Mouse (Mus musculus) liver, embryonic 13.5 days (tissue): Measurements from ENCODE around the gene Nomo1. TPM values are rescaled to one million over a fixed set of nuclear protein-coding genes. Genes with fewer than 3 reads are reported as not detected.

Source experiments
- ATAC-seq: fragments of 200-750 bp; cut with Nextera tagmentation; 2 replicates; pipeline ENCODE4 v1.8.0; 2017; ENCODE audit warnings: low read depth, mild to moderate bottlenecking, moderate number of reproducible peaks, moderate library complexity
- DNase-seq: peaks from one replicate; pipeline ENCODE4 v3.0.0; 2022
- H3K27ac ChIP-seq: fragments of 300-500 bp; sonication (generic); 2 replicates; pipeline ENCODE4 v1.5.1; 2015; ENCODE audit warnings: moderate library complexity, mild to moderate bottlenecking, inconsistent platforms
- H3K27me3 ChIP-seq: fragments of 300-500 bp; sonication (generic); 2 replicates; pipeline ENCODE4 v1.6.1; 2015; ENCODE audit warnings: mild to moderate bottlenecking, inconsistent platforms
- H3K36me3 ChIP-seq: fragments of 300-500 bp; sonication (generic); 2 replicates; pipeline ENCODE4 v1.6.1; 2015; ENCODE audit warnings: mild to moderate bottlenecking, inconsistent platforms
- H3K4me1 ChIP-seq: fragments of 300-500 bp; sonication (generic); replicated peaks from 2 replicates; pipeline ENCODE4 v1.6.1; 2015; ENCODE audit warnings: inconsistent platforms
- H3K4me2 ChIP-seq: fragments of 300-500 bp; sonication (generic); 2 replicates; pipeline ENCODE4 v1.6.1; 2015; ENCODE audit warnings: inconsistent platforms, mild to moderate bottlenecking, moderate library complexity
- H3K4me3 ChIP-seq: fragments of 300-500 bp; sonication (generic); replicated peaks from 2 replicates; pipeline ENCODE4 v1.5.1; 2015; ENCODE audit warnings: mild to moderate bottlenecking, inconsistent platforms
- H3K9ac ChIP-seq: fragments of 300-500 bp; sonication (generic); 2 replicates; pipeline ENCODE4 v1.6.1; 2015; ENCODE audit warnings: mild to moderate bottlenecking, inconsistent platforms
- H3K9me3 ChIP-seq: fragments of 300-500 bp; sonication (generic); replicated peaks from 2 replicates; pipeline ENCODE4 v1.6.1; 2016; ENCODE audit warnings: inconsistent platforms
- WGBS: fragments of 180-500 bp; shearing (Covaris S2); methylation state at CpG from one replicate; pipeline ENCODE4 v1.1.7; 2015; ENCODE audit not compliant: insufficient replicate concordance; 5-methylcytosine and 5-hydroxymethylcytosine counted together
- polyA plus RNA-seq: library from polyadenylated mRNA; unstranded; fragments of >200 nt; fragmentation: Nextera tagmentation; extraction: Ambion mirVana; gene quantifications from 2 replicates; pipeline ENCODE4 v1.2.1, GENCODE M21; 2015

Nomo1 gene
- polyA plus RNA-seq, 1 experiment from 2014 or later = 30.8 TPM

GRCm38 (mm10) chr7:46084024-46084423, 50.5 kb downstream of the Nomo1 start:
- Histone ChIP-seq H3K4me2 (no peak overlapping the region), H3K9me3 (no peaks in the 10 kb centered on the region), H3K27ac (no peak overlapping the region), H3K27me3 (no peaks in the 10 kb centered on the region), H3K36me3 (peaks cover 57% of the 10 kb centered on the region), H3K9ac (no peak overlapping the region), H3K4me1 (peaks cover 12% of the 10 kb centered on the region; the same call in 1 of the 2 replicates), H3K4me3 (no peak overlapping the region)
- 77% methylated on average over 10 of the region's 10 CpGs for WGBS
- ATAC-seq = no peak
- DNase-seq = no peak

- Histone ChIP-seq H3K4me3 (no peak overlapping the region), H3K27ac (no peak overlapping the region), H3K36me3 (peaks cover 47% of the 10 kb centered on the region), H3K4me2 (no peak overlapping the region), H3K9me3 (no peaks in the 10 kb centered on the region), H3K27me3 (no peaks in the 10 kb centered on the region), H3K9ac (no peak overlapping the region), H3K4me1 (peaks cover 12% of the 10 kb centered on the region; the same call in 1 of the 2 replicates)
- ATAC-seq = no peak
- 67% methylated on average over 16 of the region's 16 CpGs for WGBS
- DNase-seq = no peak
These were observed 51.5 kb downstream of the Nomo1 start for GRCm38 (mm10) chr7:46084839-46085513.

GRCm38 (mm10) chr7:46086378-46086777, 52.9 kb downstream of the Nomo1 start:
- no peaks in the 10 kb centered on the region for H3K27me3 ChIP-seq
- H3K4me3 ChIP-seq = no peak overlapping the region
- WGBS = 72% methylated on average over 6 of the region's 6 CpGs
- H3K9me3 ChIP-seq = no peaks in the 10 kb centered on the region
- H3K27ac ChIP-seq = no peak overlapping the region
- H3K4me2 ChIP-seq = no peak overlapping the region
- peaks cover 33% of the 10 kb centered on the region for H3K36me3 ChIP-seq
- H3K4me1 ChIP-seq = peaks cover 12% of the 10 kb centered on the region; the same call in 1 of the 2 replicates
- H3K9ac ChIP-seq = no peak overlapping the region
- DNase-seq (no peak), ATAC-seq (0 out of 2 replicates have a peak, but pooled peaks have one; percentile 26)

GRCm38 (mm10) chr7:46088241-46088640, 54.7 kb downstream of the Nomo1 start:
- no peak for DNase-seq
- no peaks in the 10 kb centered on the region for H3K9me3 ChIP-seq
- no peak for ATAC-seq
- peaks cover 5% of the 10 kb centered on the region for H3K27me3 ChIP-seq
- H3K36me3 ChIP-seq = peaks cover 15% of the 10 kb centered on the region
- 40% methylated on average over 6 of the region's 6 CpGs for WGBS
- H3K4me1 ChIP-seq = peaks cover 12% of the 10 kb centered on the region; the same call in 1 of the 2 replicates
- H3K27ac ChIP-seq = no peak overlapping the region
- H3K4me2 ChIP-seq = no peak overlapping the region
- H3K4me3 ChIP-seq = no peak overlapping the region
- H3K9ac ChIP-seq = no peak overlapping the region

- WGBS = 49% methylated on average over 8 of the region's 8 CpGs
- Histone ChIP-seq H3K4me1 (no peaks in the 10 kb centered on the region), H3K4me3 (no peak overlapping the region), H3K36me3 (no peaks in the 10 kb centered on the region), H3K27ac (no peak overlapping the region), H3K9me3 (no peaks in the 10 kb centered on the region), H3K4me2 (no peak overlapping the region), H3K9ac (no peak overlapping the region), H3K27me3 (peaks cover 36% of the 10 kb centered on the region)
- DNase-seq (no peak), ATAC-seq (no peak)
These were observed 59.3 kb downstream of the Nomo1 start for GRCm38 (mm10) chr7:46092803-46093202.

GRCm38 (mm10) chr7:46096136-46096535, 62.6 kb downstream of the Nomo1 start:
- no peak overlapping the region for H3K9ac ChIP-seq
- peaks cover 6% of the 10 kb centered on the region; the same call in 1 of the 2 replicates for H3K4me1 ChIP-seq
- H3K9me3 ChIP-seq = no peaks in the 10 kb centered on the region
- DNase-seq (peak; percentile 36), ATAC-seq (no peak)
- peaks cover 59% of the 10 kb centered on the region for H3K27me3 ChIP-seq
- no peak overlapping the region for H3K27ac ChIP-seq
- H3K36me3 ChIP-seq = no peaks in the 10 kb centered on the region
- no peak overlapping the region for H3K4me2 ChIP-seq
- H3K4me3 ChIP-seq = no peak overlapping the region
- WGBS = 2% methylated on average over 4 of the region's 4 CpGs

- no peak overlapping the region for H3K27ac ChIP-seq
- H3K27me3 ChIP-seq = peaks cover 59% of the 10 kb centered on the region
- no peaks in the 10 kb centered on the region for H3K9me3 ChIP-seq
- no peak overlapping the region for H3K9ac ChIP-seq
- H3K4me3 ChIP-seq = no peak overlapping the region
- no peak overlapping the region for H3K4me2 ChIP-seq
- H3K4me1 ChIP-seq = peaks cover 6% of the 10 kb centered on the region; the same call in 1 of the 2 replicates
- ATAC-seq (no peak), DNase-seq (no peak)
- H3K36me3 ChIP-seq = no peaks in the 10 kb centered on the region
- 51% methylated on average over 4 of the region's 4 CpGs for WGBS
These were observed 63.9 kb downstream of the Nomo1 start for GRCm38 (mm10) chr7:46097319-46097783.

GRCm38 (mm10) chr7:46098221-46098918, 64.9 kb downstream of the Nomo1 start:
- Histone ChIP-seq H3K9ac (no peak overlapping the region), H3K36me3 (no peaks in the 10 kb centered on the region), H3K27me3 (peaks cover 53% of the 10 kb centered on the region), H3K4me1 (peaks cover 6% of the 10 kb centered on the region; the same call in 1 of the 2 replicates), H3K4me2 (no peak overlapping the region), H3K27ac (no peak overlapping the region), H3K4me3 (no peak overlapping the region), H3K9me3 (no peaks in the 10 kb centered on the region)
- DNase-seq = no peak
- WGBS = 65% methylated on average over 19 of the region's 19 CpGs
- ATAC-seq = no peak

GRCm38 (mm10) chr7:46098919-46099286, 65.4 kb downstream of the Nomo1 start:
- Histone ChIP-seq H3K4me2 (no peak overlapping the region), H3K36me3 (no peaks in the 10 kb centered on the region), H3K27me3 (peaks cover 48% of the 10 kb centered on the region), H3K9ac (no peak overlapping the region), H3K4me3 (no peak overlapping the region), H3K9me3 (no peaks in the 10 kb centered on the region), H3K27ac (no peak overlapping the region), H3K4me1 (peaks cover 6% of the 10 kb centered on the region; the same call in 1 of the 2 replicates)
- DNase-seq (no peak), ATAC-seq (no peak)
- 76% methylated on average over 19 of the region's 19 CpGs for WGBS

GRCm38 (mm10) chr7:46099682-46100081, 66.2 kb downstream of the Nomo1 start:
- 49% methylated on average over 13 of the region's 13 CpGs for WGBS
- no peak for DNase-seq
- H3K4me3 ChIP-seq = no peak overlapping the region
- no peak overlapping the region for H3K4me2 ChIP-seq
- peaks cover 6% of the 10 kb centered on the region; the same call in 1 of the 2 replicates for H3K4me1 ChIP-seq
- H3K9ac ChIP-seq = no peak overlapping the region
- H3K36me3 ChIP-seq = no peaks in the 10 kb centered on the region
- no peak for ATAC-seq
- no peak overlapping the region for H3K27ac ChIP-seq
- no peaks in the 10 kb centered on the region for H3K9me3 ChIP-seq
- peaks cover 41% of the 10 kb centered on the region for H3K27me3 ChIP-seq

- WGBS = under 1% methylated on average over 34 of the region's 34 CpGs
- ATAC-seq (peak; percentile 64), DNase-seq (peak; percentile 63)
- peak within 1 kb of the TSS; percentile 66 for H3K4me2 ChIP-seq
- peaks cover 6% of the 10 kb centered on the region; the same call in 1 of the 2 replicates for H3K4me1 ChIP-seq
- no peak within 1 kb of the TSS for H3K27ac ChIP-seq
- peaks cover 33% of the 10 kb centered on the region for H3K27me3 ChIP-seq
- H3K9me3 ChIP-seq = no peaks in the 10 kb centered on the region
- no peak within 1 kb of the TSS for H3K9ac ChIP-seq
- H3K4me3 ChIP-seq = peak within 1 kb of the TSS; percentile 44
- no peaks in the 10 kb centered on the region for H3K36me3 ChIP-seq
These were observed 67.1 kb downstream of the Nomo1 start, which contains the start of gene Kcnj11 for GRCm38 (mm10) chr7:46100563-46100962. Kcnj11 (minus strand) TSS chr7:46100764.
